Mouse (Mus musculus): ENCODE data around the gene Znrf1. TPM values are rescaled to one million over a fixed set of nuclear protein-coding genes. Genes with fewer than 3 reads are reported as not detected.
A peak's percentile ranks its signal among the peaks of the same experiment; 100 is the strongest.

Gene Znrf1
- polyA plus RNA-seq, 1 experiment from 2014 or later, result 14.8 TPM

DNA sequence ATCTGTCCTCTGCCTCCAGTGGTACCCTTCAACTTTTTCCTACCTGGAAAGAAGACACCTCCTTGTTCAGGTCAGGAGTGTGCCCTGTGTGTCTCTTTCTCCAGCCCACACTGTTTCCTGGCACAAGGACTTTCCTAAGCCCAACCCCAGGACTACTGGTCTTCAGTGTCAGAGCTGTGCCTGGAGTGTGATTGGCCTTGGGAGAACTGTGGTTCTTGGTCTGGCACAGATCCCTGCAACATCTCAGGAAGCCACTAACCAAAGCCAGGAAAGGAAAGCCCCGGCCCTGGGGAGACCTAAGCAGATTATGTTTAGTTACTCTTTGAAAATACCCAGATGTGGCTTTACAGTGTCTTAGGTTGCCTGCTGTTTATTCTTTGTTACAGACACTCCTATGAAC lies 84.0 kb downstream of the Znrf1 start:
- peaks cover 5% of the 10 kb centered on the region; the same call in 1 of the 2 replicates for H3K36me3 ChIP-seq (ENCODE audit: control insufficient read depth, insufficient read depth, low read length)
- TF ChIP-seq EP300 (optimal IDR thresholded peaks at IDR 0.05) (no peak), CTCF (IDR thresholded peaks at IDR 0.05; ENCODE audit: low read depth) (no peak)
- no peak for DNase-seq (ENCODE audit: low spot score)
- ATAC-seq (ENCODE audit: low FRiP score, low TSS enrichment), result no peak
- H3K4me2 ChIP-seq (replicated peaks; ENCODE audit: low read depth), result no peak overlapping the region
- H3K9me3 ChIP-seq (ENCODE audit: control insufficient read depth, low read length), result no peaks in the 10 kb centered on the region
- no peaks in the 10 kb centered on the region for H3K27me3 ChIP-seq (ENCODE audit: control insufficient read depth, insufficient read depth, low read length)
- H3K4me1 ChIP-seq (replicated peaks; ENCODE audit: control insufficient read depth, insufficient read depth), result no peaks in the 10 kb centered on the region
- H3K4me3 ChIP-seq (ENCODE audit: low read depth, low read length), result no peak overlapping the region
- no peak overlapping the region for H3K27ac ChIP-seq (replicated peaks)
- WGBS, result 55% methylated on average over 1 of the region's 1 CpGs
- H3K9ac ChIP-seq (ENCODE audit: low read length), result no peak overlapping the region

- 82% methylated on average over 3 of the region's 3 CpGs for WGBS
- Histone ChIP-seq H3K36me3 (ENCODE audit: control insufficient read depth, insufficient read depth, low read length) (peaks cover 5% of the 10 kb centered on the region; the same call in 1 of the 2 replicates), H3K9me3 (ENCODE audit: control insufficient read depth, low read length) (no peaks in the 10 kb centered on the region), H3K4me3 (ENCODE audit: low read depth, low read length) (no peak overlapping the region), H3K4me1 (replicated peaks; ENCODE audit: control insufficient read depth, insufficient read depth) (no peaks in the 10 kb centered on the region), H3K27me3 (ENCODE audit: control insufficient read depth, insufficient read depth, low read length) (no peaks in the 10 kb centered on the region), H3K27ac (replicated peaks) (no peak overlapping the region), H3K4me2 (replicated peaks; ENCODE audit: low read depth) (no peak overlapping the region), H3K9ac (ENCODE audit: low read length) (no peak overlapping the region)
- DNase-seq (ENCODE audit: low spot score), result no peak
- ATAC-seq (ENCODE audit: low FRiP score, low TSS enrichment), result no peak
- TF ChIP-seq EP300 (optimal IDR thresholded peaks at IDR 0.05) (no peak), CTCF (IDR thresholded peaks at IDR 0.05; ENCODE audit: low read depth) (no peak)
These were observed 86.2 kb downstream of the Znrf1 start for GRCm38 (mm10) chr8:111622104-111622503.

DNA sequence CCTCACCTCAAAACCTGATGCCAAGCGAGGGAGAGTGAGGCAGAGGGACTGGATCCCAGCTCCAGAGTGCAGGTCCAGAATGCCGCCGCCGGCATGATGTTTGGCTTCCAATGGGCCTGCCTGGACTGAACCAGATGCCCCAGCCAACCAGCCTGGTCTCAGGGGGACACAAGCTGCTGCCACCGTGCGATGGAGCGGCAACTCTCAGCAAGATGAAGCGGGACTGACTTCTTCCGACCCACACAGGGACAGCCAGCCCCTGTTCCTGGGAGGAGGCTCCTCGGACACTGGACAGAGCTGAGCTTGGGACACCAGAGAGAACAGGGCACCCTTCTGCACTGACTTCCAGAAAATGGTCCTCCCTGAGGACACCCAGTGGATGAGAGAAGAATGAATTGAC lies 86.7 kb downstream of the Znrf1 start:
- Histone ChIP-seq H3K4me3 (ENCODE audit: low read depth, low read length) (no peak overlapping the region), H3K27ac (replicated peaks) (no peak overlapping the region), H3K9ac (ENCODE audit: low read length) (no peak overlapping the region), H3K9me3 (ENCODE audit: control insufficient read depth, low read length) (no peaks in the 10 kb centered on the region), H3K27me3 (ENCODE audit: control insufficient read depth, insufficient read depth, low read length) (no peaks in the 10 kb centered on the region), H3K4me1 (replicated peaks; ENCODE audit: control insufficient read depth, insufficient read depth) (no peaks in the 10 kb centered on the region), H3K4me2 (replicated peaks; ENCODE audit: low read depth) (no peak overlapping the region), H3K36me3 (ENCODE audit: control insufficient read depth, insufficient read depth, low read length) (peaks cover 5% of the 10 kb centered on the region; the same call in 1 of the 2 replicates)
- ATAC-seq (ENCODE audit: low FRiP score, low TSS enrichment), result no peak
- TF ChIP-seq CTCF (IDR thresholded peaks at IDR 0.05; ENCODE audit: low read depth) (peak; percentile 28), EP300 (optimal IDR thresholded peaks at IDR 0.05) (no peak)
- no peak for DNase-seq (ENCODE audit: low spot score)
- WGBS, result 92% methylated on average over 10 of the region's 10 CpGs

- ATAC-seq (ENCODE audit: low FRiP score, low TSS enrichment) (peak; percentile 55; the same call in 1 of the 2 replicates), DNase-seq (ENCODE audit: low spot score) (peak; percentile 64)
- H3K9ac ChIP-seq (ENCODE audit: low read length), result no peak overlapping the region
- WGBS, result 60% methylated on average over 12 of the region's 12 CpGs
- no peak overlapping the region for H3K4me3 ChIP-seq (ENCODE audit: low read depth, low read length)
- no peaks in the 10 kb centered on the region for H3K27me3 ChIP-seq (ENCODE audit: control insufficient read depth, insufficient read depth, low read length)
- no peak overlapping the region for H3K4me2 ChIP-seq (replicated peaks; ENCODE audit: low read depth)
- H3K4me1 ChIP-seq (replicated peaks; ENCODE audit: control insufficient read depth, insufficient read depth), result no peaks in the 10 kb centered on the region
- H3K36me3 ChIP-seq (ENCODE audit: control insufficient read depth, insufficient read depth, low read length), result peaks cover 5% of the 10 kb centered on the region; the same call in 1 of the 2 replicates
- no peaks in the 10 kb centered on the region for H3K9me3 ChIP-seq (ENCODE audit: control insufficient read depth, low read length)
- peak overlapping the region; percentile 65 for H3K27ac ChIP-seq (replicated peaks)
- no peak for TF ChIP-seq CTCF (IDR thresholded peaks at IDR 0.05; ENCODE audit: low read depth)
- TF ChIP-seq EP300 (optimal IDR thresholded peaks at IDR 0.05), result no peak
These were observed 88.4 kb downstream of the Znrf1 start for GRCm38 (mm10) chr8:111624081-111624852.

DNA sequence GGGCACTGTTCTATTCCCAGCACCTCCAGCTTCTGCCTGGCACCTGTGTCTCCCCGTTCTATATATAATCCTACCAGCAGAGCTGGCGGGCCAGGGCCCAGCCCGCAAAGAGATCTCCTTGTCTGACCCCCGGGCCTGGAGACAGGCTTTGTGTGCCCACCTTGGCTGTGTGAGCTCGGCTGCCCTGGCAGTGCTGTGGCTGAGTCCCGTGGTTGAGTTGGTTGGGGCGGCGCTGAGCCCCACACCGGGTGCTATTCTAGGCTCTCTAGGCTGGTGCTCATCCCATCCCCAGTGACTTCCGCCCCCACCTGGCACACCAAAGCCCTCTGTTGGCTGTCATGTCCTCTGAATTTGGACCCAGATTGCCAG lies 88.9 kb downstream of the Znrf1 start:
- H3K36me3 ChIP-seq (ENCODE audit: control insufficient read depth, insufficient read depth, low read length), result peaks cover 5% of the 10 kb centered on the region; the same call in 1 of the 2 replicates
- H3K9me3 ChIP-seq (ENCODE audit: control insufficient read depth, low read length), result no peaks in the 10 kb centered on the region
- H3K27me3 ChIP-seq (ENCODE audit: control insufficient read depth, insufficient read depth, low read length), result no peaks in the 10 kb centered on the region
- H3K4me2 ChIP-seq (replicated peaks; ENCODE audit: low read depth), result no peak overlapping the region
- 87% methylated on average over 10 of the region's 10 CpGs for WGBS
- no peak overlapping the region for H3K9ac ChIP-seq (ENCODE audit: low read length)
- no peak overlapping the region for H3K4me3 ChIP-seq (ENCODE audit: low read depth, low read length)
- DNase-seq (ENCODE audit: low spot score) (no peak), ATAC-seq (ENCODE audit: low FRiP score, low TSS enrichment) (no peak)
- no peaks in the 10 kb centered on the region for H3K4me1 ChIP-seq (replicated peaks; ENCODE audit: control insufficient read depth, insufficient read depth)
- TF ChIP-seq EP300 (optimal IDR thresholded peaks at IDR 0.05) (no peak), CTCF (IDR thresholded peaks at IDR 0.05; ENCODE audit: low read depth) (no peak)
- 0 out of 2 replicates have a peak overlapping the region, but pooled peaks have one; percentile 65 for H3K27ac ChIP-seq (replicated peaks)

Data from stomach, postnatal 0 days (tissue).